Mouse (Mus musculus): ENCODE data around the gene Gm10799. TPM values are rescaled to one million over a fixed set of nuclear protein-coding genes. Genes with fewer than 3 reads are reported as not detected.

The Gm10799 gene
- total and polyA plus RNA-seq, 2 experiments from 2014 or later, result not detected

- no peak overlapping the region for H3K9ac ChIP-seq (replicated peaks; ENCODE audit: low read length, poor library complexity, severe bottlenecking)
- H3K27me3 ChIP-seq (ENCODE audit: insufficient read depth, low read length), result no peaks in the 10 kb centered on the region
- DNase-seq (ENCODE audit: low spot score), result no peak
- no peak overlapping the region for H3K4me2 ChIP-seq (ENCODE audit: low read depth, low read length, poor library complexity, severe bottlenecking)
- no peak for ATAC-seq (ENCODE audit: low FRiP score)
- no peak for TF ChIP-seq CTCF (IDR thresholded peaks at IDR 0.05)
- no peaks in the 10 kb centered on the region for H3K4me1 ChIP-seq (ENCODE audit: insufficient read depth, low read length)
- H3K9me3 ChIP-seq (ENCODE audit: low read length), result no peaks in the 10 kb centered on the region
- peaks cover 28% of the 10 kb centered on the region for H3K36me3 ChIP-seq (ENCODE audit: insufficient read depth, low read length)
- WGBS, result 96% methylated on average over 4 of the region's 4 CpGs
- H3K27ac ChIP-seq (ENCODE audit: low read depth, low read length), result no peak overlapping the region
- H3K4me3 ChIP-seq (ENCODE audit: low read depth, low read length), result no peak overlapping the region
Observed at GRCm38 (mm10) chr2:104058954-104059353, 9.4 kb downstream of the Gm10799 start.

- H3K4me1 ChIP-seq (ENCODE audit: insufficient read depth, low read length), result no peaks in the 10 kb centered on the region
- no peak for ATAC-seq (ENCODE audit: low FRiP score)
Observed at GRCm38 (mm10) chr2:104058381-104058780, 10.0 kb downstream of the Gm10799 start.

GRCm38 (mm10) chr2:104044479-104045080 is 23.8 kb downstream of the Gm10799 start:
- no peak for TF ChIP-seq CTCF (IDR thresholded peaks at IDR 0.05)
- Histone ChIP-seq H3K9ac (replicated peaks; ENCODE audit: low read length, poor library complexity, severe bottlenecking) (no peak overlapping the region), H3K36me3 (ENCODE audit: insufficient read depth, low read length) (peaks cover 29% of the 10 kb centered on the region), H3K4me2 (ENCODE audit: low read depth, low read length, poor library complexity, severe bottlenecking) (no peak overlapping the region), H3K9me3 (ENCODE audit: low read length) (no peaks in the 10 kb centered on the region), H3K27ac (ENCODE audit: low read depth, low read length) (no peak overlapping the region), H3K27me3 (ENCODE audit: insufficient read depth, low read length) (no peaks in the 10 kb centered on the region), H3K4me3 (ENCODE audit: low read depth, low read length) (no peak overlapping the region), H3K4me1 (ENCODE audit: insufficient read depth, low read length) (no peaks in the 10 kb centered on the region)
- ATAC-seq (ENCODE audit: low FRiP score), result no peak
- DNase-seq (ENCODE audit: low spot score), result no peak
- 88% methylated on average over 1 of the region's 1 CpGs for WGBS

More at GRCm38 (mm10) chr2:104058381-104058780, 10.0 kb downstream of the Gm10799 start:
- Histone ChIP-seq H3K9me3 (ENCODE audit: low read length) (no peaks in the 10 kb centered on the region), H3K27me3 (ENCODE audit: insufficient read depth, low read length) (no peaks in the 10 kb centered on the region), H3K27ac (ENCODE audit: low read depth, low read length) (no peak overlapping the region), H3K9ac (replicated peaks; ENCODE audit: low read length, poor library complexity, severe bottlenecking) (no peak overlapping the region), H3K36me3 (ENCODE audit: insufficient read depth, low read length) (peaks cover 31% of the 10 kb centered on the region), H3K4me2 (ENCODE audit: low read depth, low read length, poor library complexity, severe bottlenecking) (no peak overlapping the region), H3K4me3 (ENCODE audit: low read depth, low read length) (no peak overlapping the region)
- no peak for DNase-seq (ENCODE audit: low spot score)
- TF ChIP-seq CTCF (IDR thresholded peaks at IDR 0.05), result no peak
- 94% methylated on average over 1 of the region's 1 CpGs for WGBS

- DNase-seq (ENCODE audit: low spot score) (no peak), ATAC-seq (ENCODE audit: low FRiP score) (no peak)
- 56% methylated on average over 5 of the region's 5 CpGs for WGBS
- Histone ChIP-seq H3K4me2 (ENCODE audit: low read depth, low read length, poor library complexity, severe bottlenecking) (no peak overlapping the region), H3K27ac (ENCODE audit: low read depth, low read length) (no peak overlapping the region), H3K9ac (replicated peaks; ENCODE audit: low read length, poor library complexity, severe bottlenecking) (no peak overlapping the region), H3K27me3 (ENCODE audit: insufficient read depth, low read length) (no peaks in the 10 kb centered on the region), H3K4me3 (ENCODE audit: low read depth, low read length) (no peak overlapping the region), H3K4me1 (ENCODE audit: insufficient read depth, low read length) (no peaks in the 10 kb centered on the region), H3K9me3 (ENCODE audit: low read length) (no peaks in the 10 kb centered on the region), H3K36me3 (ENCODE audit: insufficient read depth, low read length) (peaks cover 28% of the 10 kb centered on the region)
- TF ChIP-seq CTCF (IDR thresholded peaks at IDR 0.05), result no peak
Observed at GRCm38 (mm10) chr2:104043624-104044478, 24.5 kb downstream of the Gm10799 start.

GRCm38 (mm10) chr2:104042766-104043165 is 25.6 kb downstream of the Gm10799 start:
- ATAC-seq (ENCODE audit: low FRiP score) (no peak), DNase-seq (ENCODE audit: low spot score) (no peak)
- WGBS, result 97% methylated on average over 15 of the region's 15 CpGs
- Histone ChIP-seq H3K9me3 (ENCODE audit: low read length) (no peaks in the 10 kb centered on the region), H3K27me3 (ENCODE audit: insufficient read depth, low read length) (no peaks in the 10 kb centered on the region), H3K36me3 (ENCODE audit: insufficient read depth, low read length) (peaks cover 24% of the 10 kb centered on the region), H3K9ac (replicated peaks; ENCODE audit: low read length, poor library complexity, severe bottlenecking) (no peak overlapping the region), H3K27ac (ENCODE audit: low read depth, low read length) (no peak overlapping the region), H3K4me2 (ENCODE audit: low read depth, low read length, poor library complexity, severe bottlenecking) (no peak overlapping the region), H3K4me3 (ENCODE audit: low read depth, low read length) (no peak overlapping the region), H3K4me1 (ENCODE audit: insufficient read depth, low read length) (no peaks in the 10 kb centered on the region)
- no peak for TF ChIP-seq CTCF (IDR thresholded peaks at IDR 0.05)

- H3K4me2 ChIP-seq (ENCODE audit: low read depth, low read length, poor library complexity, severe bottlenecking), result no peak overlapping the region
- no peak for ATAC-seq (ENCODE audit: low FRiP score)
- peaks cover 25% of the 10 kb centered on the region for H3K36me3 ChIP-seq (ENCODE audit: insufficient read depth, low read length)
- WGBS, result 82% methylated on average over 5 of the region's 5 CpGs
- no peak overlapping the region for H3K4me3 ChIP-seq (ENCODE audit: low read depth, low read length)
- no peak for TF ChIP-seq CTCF (IDR thresholded peaks at IDR 0.05)
- no peak for DNase-seq (ENCODE audit: low spot score)
- no peaks in the 10 kb centered on the region for H3K9me3 ChIP-seq (ENCODE audit: low read length)
- H3K27ac ChIP-seq (ENCODE audit: low read depth, low read length), result no peak overlapping the region
- H3K27me3 ChIP-seq (ENCODE audit: insufficient read depth, low read length), result no peaks in the 10 kb centered on the region
- no peak overlapping the region for H3K9ac ChIP-seq (replicated peaks; ENCODE audit: low read length, poor library complexity, severe bottlenecking)
- no peaks in the 10 kb centered on the region for H3K4me1 ChIP-seq (ENCODE audit: insufficient read depth, low read length)
Observed at GRCm38 (mm10) chr2:104041632-104042031, 26.7 kb downstream of the Gm10799 start.
